Mouse (Mus musculus) heart, embryonic 13.5 days (tissue): Measurements from ENCODE around the gene Ankrd23. TPM values are rescaled to one million over a fixed set of nuclear protein-coding genes. Genes with fewer than 3 reads are reported as not detected.

Source experiments
- ATAC-seq: fragments of 200-750 bp; cut with Nextera tagmentation; 2 replicates; pipeline ENCODE4 v1.8.0; 2017; ENCODE audit warnings: moderate TSS enrichment; ENCODE audit not compliant: insufficient number of reproducible peaks, low FRiP score, low TSS enrichment; ENCODE audit errors: extremely low read depth
- H3K27ac ChIP-seq: fragments of 300-500 bp; sonication (generic); replicated peaks from 2 replicates; pipeline ENCODE4 v1.5.1; 2015; ENCODE audit warnings: moderate library complexity, mild to moderate bottlenecking, inconsistent platforms
- H3K27me3 ChIP-seq: fragments of 300-500 bp; sonication (generic); replicated peaks from 2 replicates; pipeline ENCODE4 v1.6.1; 2015; ENCODE audit warnings: mild to moderate bottlenecking, inconsistent platforms
- H3K36me3 ChIP-seq: fragments of 300-500 bp; sonication (generic); 2 replicates; pipeline ENCODE4 v1.6.1; 2015; ENCODE audit warnings: mild to moderate bottlenecking, inconsistent platforms
- H3K4me1 ChIP-seq: fragments of 300-500 bp; sonication (generic); 2 replicates; pipeline ENCODE4 v1.6.1; 2015; ENCODE audit warnings: inconsistent platforms
- H3K4me2 ChIP-seq: fragments of 300-500 bp; sonication (generic); 2 replicates; pipeline ENCODE4 v1.6.1; 2015; ENCODE audit warnings: inconsistent platforms, mild to moderate bottlenecking, moderate library complexity
- H3K4me3 ChIP-seq: fragments of 300-500 bp; sonication (generic); 2 replicates; pipeline ENCODE4 v1.5.1; 2015; ENCODE audit warnings: moderate library complexity, mild to moderate bottlenecking, inconsistent platforms
- H3K9ac ChIP-seq: fragments of 300-500 bp; sonication (generic); 2 replicates; pipeline ENCODE4 v1.6.1; 2015; ENCODE audit warnings: inconsistent platforms, mild to moderate bottlenecking, moderate library complexity
- H3K9me3 ChIP-seq: fragments of 300-500 bp; sonication (generic); 2 replicates; pipeline ENCODE4 v1.6.1; 2016; ENCODE audit warnings: inconsistent platforms
- WGBS: fragments of 180-500 bp; shearing (Covaris S2); methylation state at CpG from one replicate; pipeline ENCODE4 v1.1.7; 2015; ENCODE audit warnings: mixed read lengths; 5-methylcytosine and 5-hydroxymethylcytosine counted together
- polyA plus RNA-seq: library from polyadenylated mRNA; unstranded; fragments of >200 nt; fragmentation: Nextera tagmentation; extraction: Ambion mirVana; gene quantifications from 2 replicates; pipeline ENCODE4 v1.2.1, GENCODE M21; 2015

Gene Ankrd23
- polyA plus RNA-seq, 1 experiment from 2014 or later = 17.7 TPM

DNA sequence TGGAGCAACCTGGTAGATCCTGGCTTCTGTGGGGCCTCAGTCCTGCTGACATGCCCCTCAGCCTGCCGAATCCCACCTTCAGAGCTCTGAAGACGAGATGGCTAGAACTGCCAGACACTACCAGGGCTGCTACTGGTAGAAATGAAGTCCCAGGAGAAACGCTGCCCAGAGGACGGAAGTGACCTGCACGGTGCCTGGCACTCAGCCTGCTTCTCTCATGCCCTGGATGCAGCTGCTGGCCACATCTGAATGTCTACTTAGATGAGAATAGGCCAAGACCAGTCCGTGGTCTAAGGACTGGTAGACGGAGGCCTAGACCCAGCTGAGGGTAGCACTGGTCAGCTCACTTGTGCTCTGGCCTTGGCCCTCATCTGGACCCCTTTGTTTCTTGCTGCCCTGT, 5.7 kb downstream of the Ankrd23 start:
- H3K9me3 ChIP-seq = no peaks in the 10 kb centered on the region
- 83% methylated on average over 7 of the region's 7 CpGs for WGBS
- H3K36me3 ChIP-seq = peaks cover 27% of the 10 kb centered on the region
- no peak for ATAC-seq
- peaks cover 70% of the 10 kb centered on the region for H3K4me1 ChIP-seq
- H3K9ac ChIP-seq = no peak overlapping the region
- no peaks in the 10 kb centered on the region for H3K27me3 ChIP-seq
- H3K27ac ChIP-seq = peak overlapping the region; percentile 51; the same call in 1 of the 2 replicates
- no peak overlapping the region for H3K4me2 ChIP-seq
- H3K4me3 ChIP-seq = no peak overlapping the region

DNA sequence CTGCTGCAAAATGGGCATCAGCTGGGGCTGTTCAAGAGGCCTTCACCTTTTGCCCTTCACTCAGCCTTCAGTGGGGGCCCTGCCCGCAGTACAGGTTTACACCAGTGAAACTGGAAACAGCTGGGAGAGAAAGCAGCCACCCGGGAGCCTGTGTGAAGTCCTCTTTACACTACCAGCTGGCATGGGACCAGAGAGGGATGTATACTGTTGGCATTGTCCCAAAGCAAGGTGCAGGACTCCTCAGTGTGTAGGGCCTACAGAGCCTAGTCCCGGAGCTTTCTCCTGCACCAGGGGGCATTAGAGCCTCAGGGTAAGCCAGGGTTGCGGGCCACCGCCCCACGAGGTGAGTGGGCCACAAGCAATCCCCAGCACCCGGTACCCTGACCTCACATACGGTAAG, 6.2 kb downstream of the Ankrd23 start:
- Histone ChIP-seq H3K9ac (no peak overlapping the region), H3K4me2 (no peak overlapping the region), H3K27ac (peak overlapping the region; percentile 51), H3K4me3 (no peak overlapping the region), H3K9me3 (no peaks in the 10 kb centered on the region), H3K27me3 (no peaks in the 10 kb centered on the region), H3K4me1 (peaks cover 66% of the 10 kb centered on the region), H3K36me3 (peaks cover 32% of the 10 kb centered on the region)
- no peak for ATAC-seq
- 70% methylated on average over 8 of the region's 8 CpGs for WGBS

DNA sequence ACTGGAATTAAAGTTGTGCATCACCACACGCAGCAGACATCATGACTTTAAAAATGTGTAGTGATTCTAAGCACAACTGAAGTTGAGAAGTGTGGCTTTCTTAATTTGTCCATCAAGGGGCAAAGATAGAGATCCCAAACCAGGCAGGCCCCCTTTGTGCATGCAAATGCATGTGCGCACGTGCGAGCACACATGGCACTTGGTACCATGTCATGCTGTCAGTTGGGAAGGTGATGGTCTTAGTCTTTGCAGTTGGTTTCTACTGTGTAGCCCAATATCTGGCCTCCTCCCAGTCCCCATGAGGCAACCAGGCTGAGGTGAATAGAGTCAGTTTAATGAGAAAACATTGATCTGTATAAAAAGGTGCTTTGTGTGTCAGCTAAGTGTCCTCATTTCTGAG, 6.8 kb downstream of the Ankrd23 start:
- H3K27ac ChIP-seq = peak overlapping the region; percentile 51
- H3K27me3 ChIP-seq = no peaks in the 10 kb centered on the region
- H3K4me1 ChIP-seq = peaks cover 59% of the 10 kb centered on the region
- WGBS = 92% methylated on average over 4 of the region's 4 CpGs
- H3K9ac ChIP-seq = no peak overlapping the region
- peaks cover 38% of the 10 kb centered on the region for H3K36me3 ChIP-seq
- no peaks in the 10 kb centered on the region for H3K9me3 ChIP-seq
- no peak overlapping the region for H3K4me3 ChIP-seq
- H3K4me2 ChIP-seq = no peak overlapping the region
- no peak for ATAC-seq

DNA sequence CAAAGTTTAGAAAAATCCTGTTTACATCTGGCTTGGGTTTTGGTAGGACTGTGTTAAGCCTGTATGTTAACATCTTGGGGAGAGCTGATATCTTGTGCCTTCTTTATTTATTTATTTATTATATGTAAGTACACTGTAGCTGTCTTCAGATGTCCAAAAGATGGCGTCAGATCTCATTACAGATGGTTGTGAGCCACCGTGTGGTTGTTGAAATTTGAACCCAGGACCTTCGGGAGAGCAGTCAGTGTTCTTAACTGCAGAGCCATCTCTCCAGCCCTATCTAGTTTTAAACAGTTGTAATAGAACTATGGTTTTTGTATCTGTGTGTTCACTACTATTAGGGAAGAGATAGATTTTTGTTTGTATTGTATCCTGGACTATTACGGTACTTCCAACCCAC, 7.4 kb downstream of the Ankrd23 start:
- H3K4me2 ChIP-seq = no peak overlapping the region
- no peaks in the 10 kb centered on the region for H3K9me3 ChIP-seq
- H3K4me1 ChIP-seq = peaks cover 57% of the 10 kb centered on the region
- H3K27me3 ChIP-seq = no peaks in the 10 kb centered on the region
- no peak overlapping the region for H3K4me3 ChIP-seq
- H3K27ac ChIP-seq = no peak overlapping the region
- ATAC-seq = no peak
- H3K36me3 ChIP-seq = peaks cover 44% of the 10 kb centered on the region
- H3K9ac ChIP-seq = no peak overlapping the region
- 83% methylated on average over 4 of the region's 4 CpGs for WGBS

DNA sequence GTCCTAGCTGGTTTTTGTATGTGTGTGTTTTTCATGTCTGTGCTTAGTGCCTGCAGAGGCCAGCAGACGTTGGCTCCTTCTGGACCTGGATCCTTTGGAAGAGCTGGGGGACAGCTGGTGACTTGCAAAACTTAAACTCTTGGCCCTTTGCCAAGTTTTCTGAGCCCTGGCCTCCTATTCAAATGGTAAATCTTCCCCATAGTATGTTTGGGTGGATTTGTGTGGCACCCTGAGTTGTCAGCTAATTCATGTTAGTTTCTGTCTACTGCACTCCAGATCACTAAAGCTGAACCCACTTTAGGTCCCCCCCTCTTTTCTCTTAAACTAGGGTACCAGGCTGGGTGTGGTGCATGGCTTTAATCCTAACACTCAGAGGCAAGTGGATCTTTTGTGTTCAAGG, 8.3 kb downstream of the Ankrd23 start:
- Histone ChIP-seq H3K36me3 (peaks cover 51% of the 10 kb centered on the region), H3K9me3 (no peaks in the 10 kb centered on the region), H3K4me2 (no peak overlapping the region), H3K4me3 (no peak overlapping the region), H3K27me3 (no peaks in the 10 kb centered on the region), H3K4me1 (peaks cover 57% of the 10 kb centered on the region), H3K27ac (peak overlapping the region; percentile 16; the same call in 1 of the 2 replicates), H3K9ac (no peak overlapping the region)
- ATAC-seq = no peak
- 19% methylated on average over 1 of the region's 1 CpGs for WGBS

DNA sequence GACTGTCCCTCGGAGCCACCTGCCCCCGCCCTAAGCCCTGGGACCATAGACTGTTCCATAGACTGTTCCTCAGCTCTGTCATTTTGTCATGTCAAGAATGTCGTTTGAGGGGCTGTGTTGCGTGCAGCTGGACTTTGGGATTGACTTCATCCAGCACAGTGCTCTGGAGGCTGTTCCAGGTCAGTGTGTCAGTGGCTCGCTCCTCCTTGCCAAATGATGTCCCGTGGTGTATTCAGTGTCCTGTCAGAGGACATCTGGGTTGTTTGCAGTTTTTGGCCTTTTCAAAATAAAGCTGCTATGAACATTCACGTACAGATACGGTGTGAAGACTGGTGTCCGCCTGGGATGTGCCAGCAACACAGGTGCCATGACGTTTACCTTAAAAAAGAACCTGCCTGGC, 9.8 kb downstream of the Ankrd23 start:
- ATAC-seq = no peak
- Histone ChIP-seq H3K27me3 (no peaks in the 10 kb centered on the region), H3K9ac (no peak overlapping the region), H3K4me2 (no peak overlapping the region), H3K9me3 (no peaks in the 10 kb centered on the region), H3K36me3 (peaks cover 56% of the 10 kb centered on the region), H3K4me1 (peaks cover 62% of the 10 kb centered on the region), H3K27ac (no peak overlapping the region), H3K4me3 (no peak overlapping the region)
- 86% methylated on average over 10 of the region's 10 CpGs for WGBS

DNA sequence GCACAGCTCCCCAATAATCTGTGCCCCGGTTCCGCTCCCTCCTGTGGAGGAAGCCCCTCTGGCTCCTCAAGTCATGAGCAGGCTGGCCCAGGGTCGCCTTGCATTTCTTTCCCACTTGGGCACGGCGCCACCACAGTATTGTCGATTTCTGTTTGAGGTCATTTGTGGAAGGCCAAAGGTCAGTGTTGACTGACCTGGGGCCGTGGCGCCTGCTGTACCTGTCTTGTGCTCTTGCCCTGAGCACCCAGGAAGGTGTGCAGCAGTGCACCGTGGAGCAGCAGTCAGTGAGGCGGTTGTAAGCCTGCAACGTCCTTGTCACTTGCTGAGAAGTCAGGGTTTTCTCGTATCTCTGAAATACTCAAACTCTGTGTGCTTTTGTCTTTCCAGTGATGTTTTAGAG, 10.9 kb downstream of the Ankrd23 start:
- Histone ChIP-seq H3K4me2 (no peak overlapping the region), H3K9ac (no peak overlapping the region), H3K27me3 (no peaks in the 10 kb centered on the region), H3K4me3 (no peak overlapping the region), H3K4me1 (peaks cover 51% of the 10 kb centered on the region), H3K9me3 (no peaks in the 10 kb centered on the region), H3K36me3 (peaks cover 63% of the 10 kb centered on the region), H3K27ac (no peak overlapping the region)
- WGBS = 90% methylated on average over 12 of the region's 12 CpGs
- ATAC-seq = no peak

DNA sequence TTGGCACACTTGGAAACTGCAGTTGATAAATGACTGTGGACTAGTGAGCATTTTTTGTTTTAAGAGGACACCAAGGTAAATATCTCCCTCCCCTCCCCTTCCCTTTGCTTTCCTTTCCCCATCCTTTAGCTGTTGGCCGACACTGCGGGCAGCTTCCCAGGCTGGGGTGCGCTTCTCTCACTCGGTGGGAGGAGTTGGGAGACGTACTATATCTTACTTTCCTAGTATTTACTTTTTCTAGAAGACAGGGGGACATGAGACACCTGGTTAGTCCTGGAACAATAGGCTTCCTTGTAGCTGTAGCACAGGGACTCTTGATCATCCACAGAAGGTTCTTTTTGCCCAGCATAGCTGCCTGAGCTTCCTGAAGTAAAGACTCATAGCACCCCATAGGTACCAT, 12.6 kb downstream of the Ankrd23 start:
- ATAC-seq = no peak
- H3K36me3 ChIP-seq = peaks cover 77% of the 10 kb centered on the region

DNA sequence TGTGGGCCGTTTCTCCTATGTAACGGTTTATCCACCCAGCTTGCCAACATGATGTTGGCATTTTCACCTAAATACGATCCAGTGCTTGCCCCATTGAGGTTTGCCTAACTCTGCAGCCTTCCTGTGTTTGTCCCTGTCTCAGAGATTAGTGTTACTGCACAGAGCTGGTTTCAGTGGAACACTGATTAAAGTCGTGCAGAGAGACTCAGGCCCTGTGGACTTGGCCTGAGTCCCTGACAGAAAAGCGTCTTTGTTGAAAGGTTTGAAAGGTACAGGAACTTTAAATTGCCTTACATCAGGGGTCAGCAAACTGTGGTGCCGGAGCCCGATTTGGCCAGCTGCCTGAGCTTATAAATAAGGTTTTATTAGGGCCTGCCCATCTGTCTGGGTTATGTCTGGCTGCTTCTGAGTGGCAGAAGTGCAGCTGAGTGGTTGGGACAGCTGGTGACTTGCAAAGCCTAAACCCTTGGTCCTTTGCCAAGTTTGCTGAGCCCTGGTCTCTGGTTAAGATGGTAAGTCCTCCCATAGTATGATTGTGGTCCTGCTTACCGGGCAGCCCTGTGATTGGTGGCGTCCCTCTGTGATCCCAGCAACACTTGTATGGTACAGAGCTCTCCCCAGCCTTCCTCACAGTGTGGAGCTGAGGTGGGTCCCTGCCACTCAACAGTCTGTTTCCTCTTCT, 13.2 kb downstream of the Ankrd23 start:
- H3K27ac ChIP-seq = peak overlapping the region; percentile 91

More for the DNA sequence above, 12.6 kb downstream of the Ankrd23 start:
- Histone ChIP-seq H3K4me3 (no peak overlapping the region), H3K9me3 (no peaks in the 10 kb centered on the region), H3K4me2 (no peak overlapping the region), H3K9ac (no peak overlapping the region), H3K27me3 (no peaks in the 10 kb centered on the region), H3K27ac (peak overlapping the region; percentile 91), H3K4me1 (peaks cover 40% of the 10 kb centered on the region)
- 60% methylated on average over 5 of the region's 5 CpGs for WGBS

DNA sequence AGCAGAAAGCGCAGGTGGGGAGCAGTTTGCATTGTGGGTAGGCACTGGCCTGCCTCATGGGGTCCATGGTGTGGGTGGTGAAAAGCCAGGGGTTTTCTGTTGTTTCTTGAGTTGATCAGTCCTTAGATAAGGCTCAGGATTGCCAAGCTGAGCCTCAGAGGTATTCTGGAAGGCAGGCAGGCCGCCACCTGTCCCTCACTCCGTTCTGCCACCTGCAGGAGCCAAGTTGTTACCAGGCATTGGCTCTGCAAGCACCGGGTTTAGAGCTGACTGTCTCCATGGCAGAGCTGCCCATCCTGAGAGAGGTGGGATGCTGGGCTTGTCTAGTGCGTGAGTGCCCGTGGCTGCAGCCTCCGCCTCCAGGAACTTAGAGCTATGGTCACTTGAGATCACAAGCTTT, 14.5 kb downstream of the Ankrd23 start:
- H3K36me3 ChIP-seq = peaks cover 88% of the 10 kb centered on the region
- H3K27me3 ChIP-seq = no peaks in the 10 kb centered on the region
- 88% methylated on average over 7 of the region's 7 CpGs for WGBS
- H3K4me1 ChIP-seq = peaks cover 44% of the 10 kb centered on the region
- H3K4me3 ChIP-seq = no peak overlapping the region
- no peaks in the 10 kb centered on the region for H3K9me3 ChIP-seq
- peak overlapping the region; percentile 91 for H3K27ac ChIP-seq
- H3K9ac ChIP-seq = 0 out of 2 replicates have a peak overlapping the region, but pooled peaks have one; percentile 1
- ATAC-seq = no peak
- H3K4me2 ChIP-seq = no peak overlapping the region

More for the DNA sequence above, 13.2 kb downstream of the Ankrd23 start:
- WGBS = 44% methylated on average over 9 of the region's 9 CpGs
- Histone ChIP-seq H3K27me3 (no peaks in the 10 kb centered on the region), H3K36me3 (peaks cover 83% of the 10 kb centered on the region), H3K9ac (peak overlapping the region; percentile 41; the same call in 1 of the 2 replicates), H3K9me3 (no peaks in the 10 kb centered on the region), H3K4me3 (no peak overlapping the region), H3K4me1 (peaks cover 43% of the 10 kb centered on the region), H3K4me2 (0 out of 2 replicates have a peak overlapping the region, but pooled peaks have one; percentile 4)
- ATAC-seq = peak; percentile 58; the same call in 1 of the 2 replicates

DNA sequence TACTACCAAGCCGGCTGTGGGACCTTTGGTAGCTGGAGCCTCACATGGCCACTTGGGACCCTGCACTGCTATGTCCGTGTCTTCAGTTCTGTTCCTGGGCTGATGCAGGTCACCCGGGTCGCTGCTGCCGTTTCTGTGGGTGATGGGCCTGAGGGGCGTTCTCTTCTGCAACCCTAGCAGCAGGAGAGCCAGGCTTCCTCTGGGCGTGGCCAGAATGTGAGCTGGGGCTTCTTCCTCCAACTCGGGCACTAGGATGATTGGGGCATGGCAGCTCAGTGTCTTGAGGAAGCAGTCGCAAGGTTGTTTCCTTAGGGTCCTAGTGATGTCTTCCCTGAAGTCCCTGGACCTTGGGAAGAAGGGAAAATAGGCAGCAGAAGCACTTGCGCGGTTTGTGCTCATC, 17.1 kb downstream of the Ankrd23 start:
- 81% methylated on average over 11 of the region's 11 CpGs for WGBS
- Histone ChIP-seq H3K9me3 (no peaks in the 10 kb centered on the region), H3K27me3 (no peaks in the 10 kb centered on the region), H3K27ac (no peak overlapping the region), H3K4me2 (no peak overlapping the region), H3K4me1 (peaks cover 62% of the 10 kb centered on the region), H3K9ac (no peak overlapping the region), H3K36me3 (peaks cover 78% of the 10 kb centered on the region), H3K4me3 (no peak overlapping the region)
- no peak for ATAC-seq

DNA sequence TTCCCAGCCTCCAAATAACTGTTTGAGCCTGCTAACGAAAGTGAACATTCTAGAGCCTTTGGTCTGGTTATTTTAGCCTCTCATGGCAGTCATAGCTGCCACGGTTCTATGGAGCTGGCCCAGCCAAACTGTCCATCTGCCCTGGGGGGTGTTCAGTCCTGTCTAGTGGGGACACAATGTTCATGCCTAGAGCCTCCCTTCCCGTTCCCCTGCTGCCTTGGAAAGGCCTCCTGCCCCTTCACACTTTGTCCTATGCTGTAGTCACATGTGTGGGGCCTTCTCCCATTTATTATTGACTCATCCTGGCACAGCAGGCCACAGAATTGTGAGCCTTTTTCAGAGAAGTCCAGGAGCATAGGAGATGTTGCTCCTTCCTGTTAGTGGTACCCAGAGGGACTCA, 18.4 kb downstream of the Ankrd23 start:
- no peak for ATAC-seq
- H3K4me1 ChIP-seq = peaks cover 62% of the 10 kb centered on the region
- H3K27ac ChIP-seq = no peak overlapping the region
- peaks cover 76% of the 10 kb centered on the region for H3K36me3 ChIP-seq
- H3K4me3 ChIP-seq = no peak overlapping the region
- H3K4me2 ChIP-seq = no peak overlapping the region
- 0 out of 2 replicates have a peak overlapping the region, but pooled peaks have one; percentile 61 for H3K9ac ChIP-seq
- H3K27me3 ChIP-seq = no peaks in the 10 kb centered on the region
- H3K9me3 ChIP-seq = no peaks in the 10 kb centered on the region
- WGBS = 80% methylated on average over 3 of the region's 3 CpGs
